Mouse (Mus musculus) midbrain, embryonic 16.5 days (tissue): ENCODE results near the gene Lypla2. TPM values are rescaled to one million over a fixed set of nuclear protein-coding genes. Genes with fewer than 3 reads are reported as not detected.
A peak's percentile ranks its signal among the peaks of the same experiment; 100 is the strongest.

Experiments used
- ATAC-seq: fragments of 200-750 bp; cut with Nextera tagmentation; 2 replicates; pipeline ENCODE4 v1.8.0; 2017; ENCODE audit warnings: moderate TSS enrichment
- H3K27ac ChIP-seq: fragments of 300-500 bp; sonication (generic); 2 replicates; pipeline ENCODE4 v1.5.1; 2014; ENCODE audit warnings: mild to moderate bottlenecking, low read length, mixed read lengths
- H3K27me3 ChIP-seq: fragments of 300-500 bp; sonication (generic); 2 replicates; pipeline ENCODE4 v1.6.1; 2014; ENCODE audit warnings: low read depth, low read length, mixed read lengths; ENCODE audit not compliant: control insufficient read depth, insufficient read depth
- H3K36me3 ChIP-seq: fragments of 300-500 bp; sonication (generic); 2 replicates; pipeline ENCODE4 v1.6.1; 2014; ENCODE audit warnings: mild to moderate bottlenecking, low read length, moderate library complexity, mixed read lengths; ENCODE audit not compliant: control insufficient read depth, insufficient read depth
- H3K4me1 ChIP-seq: fragments of 300-500 bp; sonication (generic); 2 replicates; pipeline ENCODE4 v1.6.1; 2014; ENCODE audit warnings: mild to moderate bottlenecking, low read length, mixed read lengths; ENCODE audit not compliant: control insufficient read depth, insufficient read depth
- H3K4me2 ChIP-seq: fragments of 300-500 bp; sonication (generic); 2 replicates; pipeline ENCODE4 v1.6.1; 2014; ENCODE audit warnings: mild to moderate bottlenecking, low read length, mixed read lengths
- H3K4me3 ChIP-seq: fragments of 300-500 bp; sonication (generic); 2 replicates; pipeline ENCODE4 v1.5.1; 2014; ENCODE audit warnings: low read depth, mild to moderate bottlenecking, low read length, moderate library complexity, mixed read lengths
- H3K9ac ChIP-seq: fragments of 300-500 bp; sonication (generic); 2 replicates; pipeline ENCODE4 v1.6.1; 2014; ENCODE audit warnings: low read depth, low read length, mixed read lengths
- H3K9me3 ChIP-seq: fragments of 300-500 bp; sonication (generic); replicated peaks from 2 replicates; pipeline ENCODE4 v1.6.1; 2014; ENCODE audit warnings: mild to moderate bottlenecking, low read length, mixed read lengths; ENCODE audit not compliant: control insufficient read depth, poor library complexity, severe bottlenecking
- WGBS: fragments of 180-500 bp; shearing (Covaris S2); extraction: QIAGEN DNeasy Blood & Tissue Kit; methylation state at CpG from one replicate; pipeline ENCODE4 v1.1.7; 2014; 5-methylcytosine and 5-hydroxymethylcytosine counted together
- polyA plus RNA-seq: library from polyadenylated mRNA; unstranded; fragments of >200 nt; fragmentation: Nextera tagmentation; extraction: Ambion mirVana; gene quantifications from 2 replicates; pipeline ENCODE4 v1.2.1, GENCODE M21; 2015

The Lypla2 gene
- polyA plus RNA-seq: 209 and 230 TPM in 2 replicates

- Histone ChIP-seq H3K4me2 (peak within 1 kb of the TSS; percentile 99), H3K27ac (peak within 1 kb of the TSS; percentile 77), H3K4me1 (peaks cover 13% of the 10 kb centered on the region), H3K9me3 (no peaks in the 10 kb centered on the region), H3K4me3 (peak within 1 kb of the TSS; percentile 93), H3K9ac (peak within 1 kb of the TSS; percentile 95), H3K36me3 (peaks cover 34% of the 10 kb centered on the region), H3K27me3 (no peaks in the 10 kb centered on the region)
- ATAC-seq: peak; percentile 88
- 1% methylated on average over 19 of the region's 19 CpGs for WGBS
These were observed at the start of gene Lypla2 for GRCm38 (mm10) chr4:135972556-135972906. TSS of gene Lypla2 (minus strand) at chr4:135972626.

GRCm38 (mm10) chr4:136021549-136022047 lies 49.2 kb upstream of the Lypla2 start, which contains the start of gene Eloa:
TSS of gene Eloa (minus strand) at chr4:136021763.
- peaks cover 15% of the 10 kb centered on the region for H3K4me1 ChIP-seq
- WGBS: 0% methylated on average over 48 of the region's 48 CpGs
- H3K9me3 ChIP-seq: no peaks in the 10 kb centered on the region
- no peaks in the 10 kb centered on the region for H3K36me3 ChIP-seq
- no peaks in the 10 kb centered on the region for H3K27me3 ChIP-seq
- H3K9ac ChIP-seq: peak within 1 kb of the TSS; percentile 96
- H3K4me3 ChIP-seq: peak within 1 kb of the TSS; percentile 99
- H3K4me2 ChIP-seq: peak within 1 kb of the TSS; percentile 96
- H3K27ac ChIP-seq: peak within 1 kb of the TSS; percentile 85
- ATAC-seq: peak; percentile 98

- Histone ChIP-seq H3K4me1 (peaks cover 15% of the 10 kb centered on the region), H3K4me3 (peak overlapping the region; percentile 99), H3K9me3 (no peaks in the 10 kb centered on the region), H3K4me2 (peak overlapping the region; percentile 96), H3K36me3 (no peaks in the 10 kb centered on the region), H3K9ac (peak overlapping the region; percentile 96), H3K27ac (peak overlapping the region; percentile 85), H3K27me3 (no peaks in the 10 kb centered on the region)
- 1% methylated on average over 49 of the region's 62 CpGs for WGBS
- ATAC-seq: peak; percentile 83
These were observed 48.5 kb upstream of the Lypla2 start for GRCm38 (mm10) chr4:136020743-136021548.

- H3K4me1 ChIP-seq: peaks cover 15% of the 10 kb centered on the region
- H3K27ac ChIP-seq: no peak overlapping the region
- H3K27me3 ChIP-seq: no peaks in the 10 kb centered on the region
- no peak overlapping the region for H3K4me2 ChIP-seq
- no peaks in the 10 kb centered on the region; the same call in 1 of the 2 replicates for H3K36me3 ChIP-seq
- no peaks in the 10 kb centered on the region for H3K9me3 ChIP-seq
- H3K4me3 ChIP-seq: no peak overlapping the region
- WGBS: 80% methylated on average over 3 of the region's 3 CpGs
- no peak overlapping the region for H3K9ac ChIP-seq
- no peak for ATAC-seq
These were observed 43.7 kb upstream of the Lypla2 start for GRCm38 (mm10) chr4:136016059-136016602.

- no peak overlapping the region for H3K9ac ChIP-seq
- WGBS: 95% methylated on average over 4 of the region's 4 CpGs
- H3K4me2 ChIP-seq: no peak overlapping the region
- ATAC-seq: no peak
- H3K4me1 ChIP-seq: no peaks in the 10 kb centered on the region
- peaks cover 41% of the 10 kb centered on the region for H3K36me3 ChIP-seq
- no peaks in the 10 kb centered on the region for H3K9me3 ChIP-seq
- H3K27ac ChIP-seq: no peak overlapping the region
- H3K27me3 ChIP-seq: no peaks in the 10 kb centered on the region
- H3K4me3 ChIP-seq: no peak overlapping the region
These were observed 38.2 kb upstream of the Lypla2 start for GRCm38 (mm10) chr4:136010586-136010985.

DNA sequence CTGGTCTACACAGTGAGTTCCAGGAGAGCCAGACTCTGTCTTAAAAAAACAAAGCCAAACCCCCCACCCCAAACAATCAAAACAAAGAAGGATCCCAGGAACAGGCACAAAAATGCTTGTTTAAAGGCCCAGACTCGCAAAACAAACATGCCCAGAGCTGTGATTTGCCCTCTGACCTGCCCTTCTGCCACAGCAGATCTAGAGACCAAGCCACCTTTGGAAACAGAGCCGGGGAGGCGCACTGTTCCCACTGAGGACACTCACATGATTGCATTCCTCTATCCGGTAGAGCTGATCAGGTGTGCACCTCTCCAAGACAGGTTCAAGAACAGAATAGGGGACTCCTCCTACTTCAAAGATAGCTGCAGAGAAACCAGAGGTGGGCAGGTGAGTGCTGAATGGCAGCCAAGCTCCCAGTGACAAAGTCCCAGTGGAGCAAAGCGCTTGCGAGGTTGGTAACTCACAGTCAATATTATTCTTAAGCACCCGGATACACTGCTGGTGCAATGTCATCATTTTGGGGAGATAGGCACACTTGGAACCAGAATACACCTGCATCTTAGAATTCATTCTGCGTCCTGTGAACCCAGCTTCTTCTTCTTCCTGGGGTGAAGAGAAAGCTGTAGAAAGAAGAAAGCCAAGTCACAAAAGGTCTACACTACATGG lies 36.5 kb upstream of the Lypla2 start:
- Histone ChIP-seq H3K27ac (no peak overlapping the region), H3K4me2 (no peak overlapping the region), H3K4me1 (no peaks in the 10 kb centered on the region), H3K36me3 (peaks cover 45% of the 10 kb centered on the region), H3K9ac (no peak overlapping the region), H3K9me3 (no peaks in the 10 kb centered on the region), H3K4me3 (no peak overlapping the region), H3K27me3 (no peaks in the 10 kb centered on the region)
- no peak for ATAC-seq
- 96% methylated on average over 8 of the region's 8 CpGs for WGBS

DNA sequence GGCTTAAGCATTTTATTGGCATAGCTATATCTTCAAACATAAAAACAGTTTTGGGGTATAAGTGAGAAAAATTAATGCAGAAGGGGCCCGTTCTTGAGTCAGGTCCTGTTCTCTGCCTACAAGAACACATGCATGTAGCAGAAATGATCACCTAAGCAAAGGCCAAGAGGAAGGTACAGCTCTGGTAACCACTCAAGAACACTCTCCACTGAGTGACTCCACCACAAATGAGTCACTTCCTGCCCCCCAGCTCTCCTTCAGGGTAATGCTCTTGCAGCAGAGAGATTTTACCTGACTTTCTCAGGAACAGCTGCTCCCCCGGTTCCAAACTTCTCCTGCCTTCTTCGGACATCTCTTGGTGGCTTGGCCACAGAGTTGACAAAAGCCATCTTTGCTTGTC lies 34.4 kb upstream of the Lypla2 start:
- no peak overlapping the region for H3K9ac ChIP-seq
- no peaks in the 10 kb centered on the region for H3K9me3 ChIP-seq
- no peaks in the 10 kb centered on the region for H3K27me3 ChIP-seq
- no peak overlapping the region for H3K27ac ChIP-seq
- H3K4me1 ChIP-seq: no peaks in the 10 kb centered on the region
- H3K36me3 ChIP-seq: peaks cover 48% of the 10 kb centered on the region
- ATAC-seq: no peak
- no peak overlapping the region for H3K4me3 ChIP-seq
- H3K4me2 ChIP-seq: no peak overlapping the region
- 98% methylated on average over 3 of the region's 3 CpGs for whole genome bisulfite sequencing

DNA sequence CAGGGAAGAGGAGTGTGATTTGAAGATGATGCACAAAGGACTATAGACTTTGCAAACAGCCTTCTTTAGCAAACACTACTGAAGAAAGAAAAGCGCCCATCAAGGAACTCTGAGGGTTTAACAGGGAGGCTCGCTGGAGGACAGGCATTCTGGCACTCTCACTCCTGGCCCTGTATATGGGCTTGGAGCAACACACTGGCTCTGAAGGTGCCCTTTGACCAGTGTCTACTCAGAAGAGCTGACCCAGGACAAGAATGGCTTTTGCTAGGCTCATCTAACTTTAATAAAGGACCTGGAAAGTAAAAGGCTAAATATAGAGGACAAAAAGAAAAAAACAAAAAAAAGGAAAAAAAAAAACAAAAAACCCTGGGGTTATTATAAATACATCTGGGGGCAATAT lies 32.5 kb upstream of the Lypla2 start:
- ATAC-seq: no peak
- H3K27me3 ChIP-seq: no peaks in the 10 kb centered on the region
- 88% methylated on average over 2 of the region's 2 CpGs for WGBS
- H3K4me2 ChIP-seq: no peak overlapping the region
- H3K9me3 ChIP-seq: no peaks in the 10 kb centered on the region
- peaks cover 42% of the 10 kb centered on the region for H3K36me3 ChIP-seq
- H3K9ac ChIP-seq: no peak overlapping the region
- no peak overlapping the region for H3K27ac ChIP-seq
- no peak overlapping the region for H3K4me3 ChIP-seq
- H3K4me1 ChIP-seq: no peaks in the 10 kb centered on the region
